Mouse (Mus musculus): Measurements from ENCODE around the gene Slc25a54. TPM values are rescaled to one million over a fixed set of nuclear protein-coding genes. Genes with fewer than 3 reads are reported as not detected.

Gene Slc25a54
- polyA plus RNA-seq, 1 experiment from 2014 or later: not detected

DNA sequence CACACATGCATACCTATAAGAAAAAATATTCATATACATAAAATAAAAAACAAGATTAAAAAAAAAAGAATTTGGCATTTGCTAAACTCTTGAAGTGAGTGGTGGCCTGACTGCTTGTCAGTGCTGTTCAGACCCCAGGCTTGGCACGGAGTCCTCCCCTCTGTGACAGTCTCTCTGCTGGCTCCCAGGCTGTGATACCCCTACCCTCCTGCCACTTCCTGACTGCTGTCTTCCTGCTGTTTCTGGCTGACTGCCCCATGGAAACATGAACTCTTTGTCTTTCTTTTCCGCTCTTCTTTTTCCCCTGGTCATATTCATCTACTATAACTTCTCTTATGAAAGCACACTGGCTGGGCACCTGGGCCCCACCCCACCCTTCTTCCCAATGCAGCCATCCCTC is 83.8 kb downstream of the Slc25a54 start:
- Histone ChIP-seq H3K4me2 (ENCODE audit: low read length) (no peak overlapping the region), H3K9me3 (replicated peaks; ENCODE audit: low read length) (no peaks in the 10 kb centered on the region), H3K27ac (no peak overlapping the region), H3K4me1 (replicated peaks; ENCODE audit: insufficient read depth, low read length) (no peaks in the 10 kb centered on the region), H3K27me3 (ENCODE audit: insufficient read depth, low read length) (no peaks in the 10 kb centered on the region), H3K36me3 (ENCODE audit: insufficient read depth, low read length) (peaks cover 9% of the 10 kb centered on the region), H3K9ac (ENCODE audit: low read depth, low read length) (no peak overlapping the region), H3K4me3 (replicated peaks; ENCODE audit: low read depth, low read length) (no peak overlapping the region)
- DNase-seq (ENCODE audit: low spot score) (no peak), ATAC-seq (replicated peaks; ENCODE audit: low FRiP score, low read depth) (no peak)
- WGBS: 85% methylated on average over 2 of the region's 2 CpGs
- no peak for TF ChIP-seq CTCF (IDR thresholded peaks at IDR 0.05; ENCODE audit: low read depth)

DNA sequence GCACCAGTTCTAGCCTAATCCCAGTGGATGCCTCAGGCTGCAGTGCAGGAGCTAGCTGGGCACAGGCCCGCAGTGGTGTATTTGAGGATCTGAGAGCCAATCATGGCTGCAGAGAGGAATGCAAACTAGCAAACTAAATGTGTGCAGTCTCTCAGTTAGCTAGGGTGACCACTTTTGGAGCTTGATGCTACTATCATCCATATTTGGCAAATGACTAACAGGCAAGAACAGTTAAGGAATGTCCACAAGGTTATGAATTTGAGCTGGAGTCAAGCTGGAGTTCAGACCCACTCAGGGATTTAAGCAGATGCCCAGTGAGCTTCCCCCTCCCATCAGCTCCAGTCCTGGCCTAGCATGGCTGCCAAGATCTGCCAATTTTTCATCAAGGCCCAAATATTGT is 84.4 kb downstream of the Slc25a54 start:
- H3K27me3 ChIP-seq (ENCODE audit: insufficient read depth, low read length): no peaks in the 10 kb centered on the region
- H3K9ac ChIP-seq (ENCODE audit: low read depth, low read length): no peak overlapping the region
- ATAC-seq (replicated peaks; ENCODE audit: low FRiP score, low read depth) (no peak), DNase-seq (ENCODE audit: low spot score) (no peak)
- WGBS: 96% methylated on average over 1 of the region's 1 CpGs
- H3K4me3 ChIP-seq (replicated peaks; ENCODE audit: low read depth, low read length): no peak overlapping the region
- peaks cover 5% of the 10 kb centered on the region for H3K36me3 ChIP-seq (ENCODE audit: insufficient read depth, low read length)
- no peaks in the 10 kb centered on the region for H3K4me1 ChIP-seq (replicated peaks; ENCODE audit: insufficient read depth, low read length)
- no peak for TF ChIP-seq CTCF (IDR thresholded peaks at IDR 0.05; ENCODE audit: low read depth)
- H3K9me3 ChIP-seq (replicated peaks; ENCODE audit: low read length): no peaks in the 10 kb centered on the region
- no peak overlapping the region for H3K4me2 ChIP-seq (ENCODE audit: low read length)
- no peak overlapping the region for H3K27ac ChIP-seq

DNA sequence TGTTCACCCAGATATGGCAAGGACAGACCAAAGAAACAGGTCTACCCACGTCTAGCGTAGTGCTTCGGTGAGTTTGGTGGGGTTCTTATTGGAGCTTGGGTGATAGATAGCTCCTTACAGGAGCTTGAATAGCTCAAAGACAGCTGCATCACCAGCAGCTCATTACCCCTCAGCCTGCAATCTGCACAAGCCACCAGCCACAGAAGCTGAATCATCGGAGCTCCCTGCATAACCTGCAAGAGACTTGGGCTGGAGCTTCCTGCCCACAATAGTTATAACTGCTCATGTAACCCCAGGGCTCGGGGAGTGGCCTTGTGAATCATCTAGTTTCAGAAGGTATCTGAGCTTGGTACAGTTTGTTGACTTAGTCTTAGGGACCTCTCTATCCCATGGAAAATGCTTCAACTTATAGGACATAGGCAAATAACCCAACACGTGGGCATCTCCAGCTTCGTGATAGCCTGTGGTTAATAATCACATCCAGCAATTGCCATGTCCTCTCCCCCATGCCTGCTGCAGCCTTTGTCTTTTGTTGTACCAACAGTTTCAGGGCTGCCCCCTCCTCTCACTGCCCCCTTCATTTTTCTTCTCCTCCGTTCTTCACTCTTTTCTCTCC is 85.1 kb downstream of the Slc25a54 start:
- Histone ChIP-seq H3K4me1 (replicated peaks; ENCODE audit: insufficient read depth, low read length) (no peaks in the 10 kb centered on the region), H3K9me3 (replicated peaks; ENCODE audit: low read length) (no peaks in the 10 kb centered on the region), H3K4me3 (replicated peaks; ENCODE audit: low read depth, low read length) (no peak overlapping the region), H3K9ac (ENCODE audit: low read depth, low read length) (no peak overlapping the region), H3K4me2 (ENCODE audit: low read length) (no peak overlapping the region), H3K27ac (no peak overlapping the region), H3K27me3 (ENCODE audit: insufficient read depth, low read length) (no peaks in the 10 kb centered on the region), H3K36me3 (ENCODE audit: insufficient read depth, low read length) (peaks cover 4% of the 10 kb centered on the region; the same call in 1 of the 2 replicates)
- no peak for DNase-seq (ENCODE audit: low spot score)
- TF ChIP-seq CTCF (IDR thresholded peaks at IDR 0.05; ENCODE audit: low read depth): no peak
- ATAC-seq (replicated peaks; ENCODE audit: low FRiP score, low read depth): no peak
- WGBS: 85% methylated on average over 8 of the region's 8 CpGs

Small RNAs within 50 kb of the gene (microRNA-seq; reads per million reads assigned to microRNA genes)
- gene Gm44384: not detected

Other genes with a start within 250 kb of the Slc25a54 start
- 35.5 and 37.6 TPM in 2 replicates for gene Stxbp3, start 239.9 kb upstream of the Slc25a54 start, polyA plus RNA-seq (2015; fragmentation: Nextera tagmentation; extraction: Ambion mirVana)
- 0.04 TPM in 1 of 2 replicates, not detected in the other for gene Fndc7, start 190.5 kb upstream of the Slc25a54 start, polyA plus RNA-seq (2015; fragmentation: Nextera tagmentation; extraction: Ambion mirVana)
- 47.6 and 56.4 TPM in 2 replicates for gene Prpf38b, start 168.7 kb upstream of the Slc25a54 start, polyA plus RNA-seq (2015; fragmentation: Nextera tagmentation; extraction: Ambion mirVana)
- 0.29 and 0.42 TPM in 2 replicates for gene Henmt1, start 140.6 kb upstream of the Slc25a54 start, polyA plus RNA-seq (2015; fragmentation: Nextera tagmentation; extraction: Ambion mirVana)
- not detected in 2 replicates for gene Gm9857, start 140.0 kb upstream of the Slc25a54 start, polyA plus RNA-seq (2015; fragmentation: Nextera tagmentation; extraction: Ambion mirVana)
- gene Fam102b, start 52.9 kb upstream of the Slc25a54 start, polyA plus RNA-seq (2015; fragmentation: Nextera tagmentation; extraction: Ambion mirVana): 6.1 and 8.1 TPM in 2 replicates
- 14.8 and 17.9 TPM in 2 replicates for gene Slc25a24, start 42.7 kb downstream of the Slc25a54 start, polyA plus RNA-seq (2015; fragmentation: Nextera tagmentation; extraction: Ambion mirVana)